Comparison of ENCODE assay signal across 8 mouse cellular contexts in genomic region chr6:28479865-28480751, GRCm38 (mm10). TPM values are rescaled to one million over a fixed set of nuclear protein-coding genes. Genes with fewer than 3 reads are reported as not detected.
DNase-seq lines count a peak whose midpoint lies in the region; ATAC-seq and TF ChIP-seq lines count a peak whose summit lies in the region.

No protein-coding gene starts in this region.

- peak; percentile 56 for TF ChIP-seq POLR2A in kidney, adult 2 months (IDR thresholded peaks at IDR 0.05; ENCODE audit: low read depth, low read length)
- TF ChIP-seq POLR2A in spleen, adult 2 months (IDR thresholded peaks at IDR 0.05; ENCODE audit: low read depth, low read length) = peak; percentile 77

- DNase-seq in 3134 (ENCODE audit: extremely low read depth, insufficient read length, low spot score) = peak; percentile 100
- peak; percentile 99 for DNase-seq in adrenal gland, postnatal 36 days
- peak; percentile 99 to 100 for DNase-seq in heart, adult 18-20 months
- DNase-seq in kidney, adult 2 months = peak; percentile 100
- DNase-seq in spleen, adult 2 months (ENCODE audit: low read depth in 1 of 2, low spot score in 2 of 2) = peak; percentile 96 to 100

- H3K4me1 ChIP-seq in embryonic facial prominence, embryonic 13.5 days = peaks cover 48% of the 10 kb centered on the region
- 0 out of 2 replicates have a peak, but pooled peaks cover 4% of the 10 kb centered on the region for H3K4me1 ChIP-seq in kidney, adult 2 months (ENCODE audit: control insufficient read depth, insufficient read depth, low read length)
- peaks cover 29% of the 10 kb centered on the region for H3K4me1 ChIP-seq in limb, embryonic 12.5 days (replicated peaks)
- peaks cover 30% of the 10 kb centered on the region for H3K4me1 ChIP-seq in midbrain, embryonic 15.5 days
- peaks cover 4% of the 10 kb centered on the region for H3K4me1 ChIP-seq in spleen, adult 2 months (ENCODE audit: control insufficient read depth, insufficient read depth, insufficient read length)

- peak; percentile 98 for ATAC-seq in embryonic facial prominence, embryonic 13.5 days (ENCODE audit: insufficient number of reproducible peaks, insufficient read depth, low FRiP score, low TSS enrichment, low read depth)
- peak; percentile 98 for ATAC-seq in limb, embryonic 12.5 days (ENCODE audit: insufficient number of reproducible peaks, insufficient read depth, low FRiP score, low TSS enrichment, low read depth)
- peak; percentile 99 for ATAC-seq in midbrain, embryonic 15.5 days (replicated peaks)

- WGBS in embryonic facial prominence, embryonic 13.5 days = under 1% methylated on average over 68 of the region's 68 CpGs
- WGBS in kidney, adult 2 months = under 1% methylated on average over 68 of the region's 68 CpGs
- under 1% methylated on average over 68 of the region's 68 CpGs for WGBS in limb, embryonic 12.5 days
- WGBS in midbrain, embryonic 15.5 days = under 1% methylated on average over 68 of the region's 68 CpGs
- WGBS in spleen, adult 2 months = under 1% methylated on average over 66 of the region's 68 CpGs

- H3K4me2 ChIP-seq in embryonic facial prominence, embryonic 13.5 days = peak overlapping the region; percentile 74
- H3K4me2 ChIP-seq in limb, embryonic 12.5 days = peak overlapping the region; percentile 77
- H3K4me2 ChIP-seq in midbrain, embryonic 15.5 days = peak overlapping the region; percentile 85

- peak overlapping the region; percentile 96 for H3K4me3 ChIP-seq in embryonic facial prominence, embryonic 13.5 days
- H3K4me3 ChIP-seq in kidney, adult 2 months (ENCODE audit: insufficient read depth, low read depth, low read length) = peak overlapping the region; percentile 58
- peak overlapping the region; percentile 84 for H3K4me3 ChIP-seq in limb, embryonic 12.5 days (replicated peaks)
- peak overlapping the region; percentile 76 for H3K4me3 ChIP-seq in midbrain, embryonic 15.5 days
- H3K4me3 ChIP-seq in spleen, adult 2 months (ENCODE audit: extremely low read depth, insufficient read depth, insufficient read length) = peak overlapping the region; percentile 93

- H3K36me3 ChIP-seq in embryonic facial prominence, embryonic 13.5 days = peaks cover 5% of the 10 kb centered on the region; the same call in 1 of the 2 replicates
- H3K36me3 ChIP-seq in kidney, adult 2 months (ENCODE audit: control insufficient read depth, insufficient read depth, low read length) = no peaks in the 10 kb centered on the region
- peaks cover 9% of the 10 kb centered on the region for H3K36me3 ChIP-seq in limb, embryonic 12.5 days
- no peaks in the 10 kb centered on the region for H3K36me3 ChIP-seq in midbrain, embryonic 15.5 days (replicated peaks)
- H3K36me3 ChIP-seq in spleen, adult 2 months (ENCODE audit: control insufficient read depth, insufficient read depth, low read length) = no peaks in the 10 kb centered on the region

- no peaks in the 10 kb centered on the region for H3K27me3 ChIP-seq in embryonic facial prominence, embryonic 13.5 days
- H3K27me3 ChIP-seq in kidney, adult 2 months (replicated peaks; ENCODE audit: control insufficient read depth, insufficient read depth, low read length) = no peaks in the 10 kb centered on the region
- H3K27me3 ChIP-seq in limb, embryonic 12.5 days = no peaks in the 10 kb centered on the region; the same call in 1 of the 2 replicates
- H3K27me3 ChIP-seq in midbrain, embryonic 15.5 days (replicated peaks) = no peaks in the 10 kb centered on the region
- H3K27me3 ChIP-seq in spleen, adult 2 months (ENCODE audit: control insufficient read depth, insufficient read depth, low read length) = no peaks in the 10 kb centered on the region

- peak overlapping the region; percentile 88 for H3K27ac ChIP-seq in embryonic facial prominence, embryonic 13.5 days
- peak overlapping the region; percentile 28 for H3K27ac ChIP-seq in kidney, adult 2 months (ENCODE audit: insufficient read depth, low read depth, low read length)
- H3K27ac ChIP-seq in limb, embryonic 12.5 days = peak overlapping the region; percentile 84
- peak overlapping the region; percentile 80 for H3K27ac ChIP-seq in midbrain, embryonic 15.5 days
- peak overlapping the region; percentile 60 for H3K27ac ChIP-seq in spleen, adult 2 months (ENCODE audit: insufficient read depth, low read length)

- H3K9me3 ChIP-seq in embryonic facial prominence, embryonic 13.5 days = no peaks in the 10 kb centered on the region
- H3K9me3 ChIP-seq in limb, embryonic 12.5 days = no peaks in the 10 kb centered on the region
- H3K9me3 ChIP-seq in midbrain, embryonic 15.5 days = no peaks in the 10 kb centered on the region

- peak overlapping the region; percentile 91 for H3K9ac ChIP-seq in embryonic facial prominence, embryonic 13.5 days
- H3K9ac ChIP-seq in limb, embryonic 12.5 days (replicated peaks) = peak overlapping the region; percentile 85
- H3K9ac ChIP-seq in midbrain, embryonic 15.5 days = peak overlapping the region; percentile 63

- TF ChIP-seq CTCF in kidney, adult 2 months (conservative IDR thresholded peaks at IDR 0.05; ENCODE audit: insufficient read depth, insufficient read length, low read depth, low read length) = no peak
- TF ChIP-seq CTCF in spleen, adult 2 months (IDR thresholded peaks at IDR 0.05; ENCODE audit: extremely low read depth, insufficient read depth, insufficient read length, insufficient replicate concordance) = no peak

RNA-seq across cellular contexts. Expression of gene Snd1, which starts 5.2 kb away (rescaled TPM):
- total RNA-seq in adrenal gland, postnatal 36 days (2021) = 100 to 1,000 TPM; 136 to 148 TPM
- polyA plus RNA-seq in embryonic facial prominence, embryonic 13.5 days (2015; fragmentation: Nextera tagmentation; extraction: Ambion mirVana) = 118 and 125 TPM in 2 replicates
- total RNA-seq in heart, adult 18-20 months (2021) = 10 to 100 TPM; 68.7 to 73.5 TPM
- 41.0 and 47.1 TPM in 2 replicates for polyA plus RNA-seq in kidney, adult 2 months (2012; rRNA removed)
- 136 and 143 TPM in 2 replicates for polyA plus RNA-seq in limb, embryonic 12.5 days (2016; fragmentation: Nextera tagmentation; extraction: Ambion mirVana)
- 79.7 and 82.0 TPM in 2 replicates for polyA plus RNA-seq in midbrain, embryonic 15.5 days (2015; fragmentation: Nextera tagmentation; extraction: Ambion mirVana)
- polyA plus RNA-seq in spleen, adult 2 months (2012; rRNA removed) = 55.0 and 69.3 TPM in 2 replicates

RNA-seq across cellular contexts. Expression of gene Pax4, which starts 31.0 kb away (rescaled TPM):
- not detected for total RNA-seq in adrenal gland, postnatal 36 days (2021)
- not detected in 2 replicates for polyA plus RNA-seq in embryonic facial prominence, embryonic 13.5 days (2015; fragmentation: Nextera tagmentation; extraction: Ambion mirVana)
- total RNA-seq in heart, adult 18-20 months (2021) = not detected
- polyA plus RNA-seq in kidney, adult 2 months (2012; rRNA removed) = not detected in 2 replicates
- not detected in 2 replicates for polyA plus RNA-seq in limb, embryonic 12.5 days (2016; fragmentation: Nextera tagmentation; extraction: Ambion mirVana)
- polyA plus RNA-seq in midbrain, embryonic 15.5 days (2015; fragmentation: Nextera tagmentation; extraction: Ambion mirVana) = not detected in 2 replicates
- polyA plus RNA-seq in spleen, adult 2 months (2012; rRNA removed) = not detected in 2 replicates

RNA-seq across cellular contexts. Expression of gene Gcc1, which starts 51.9 kb away (rescaled TPM):
- 10 to 100 TPM; 16.9 to 18.2 TPM for total RNA-seq in adrenal gland, postnatal 36 days (2021)
- 9.9 and 12.2 TPM in 2 replicates for polyA plus RNA-seq in embryonic facial prominence, embryonic 13.5 days (2015; fragmentation: Nextera tagmentation; extraction: Ambion mirVana)
- 1 to 10 TPM; 8.6 to 9.4 TPM for total RNA-seq in heart, adult 18-20 months (2021)
- polyA plus RNA-seq in kidney, adult 2 months (2012; rRNA removed) = 5.1 and 6.6 TPM in 2 replicates
- polyA plus RNA-seq in limb, embryonic 12.5 days (2016; fragmentation: Nextera tagmentation; extraction: Ambion mirVana) = 12.5 and 13.1 TPM in 2 replicates
- 12.1 and 13.5 TPM in 2 replicates for polyA plus RNA-seq in midbrain, embryonic 15.5 days (2015; fragmentation: Nextera tagmentation; extraction: Ambion mirVana)
- 5.1 and 5.4 TPM in 2 replicates for polyA plus RNA-seq in spleen, adult 2 months (2012; rRNA removed)

RNA-seq across cellular contexts. Expression of gene Fscn3, which starts 52.5 kb away (rescaled TPM):
- under 1 TPM in 1 of 2 experiments, not detected in 1; 0.17 TPM for total RNA-seq in adrenal gland, postnatal 36 days (2021)
- not detected in 2 replicates for polyA plus RNA-seq in embryonic facial prominence, embryonic 13.5 days (2015; fragmentation: Nextera tagmentation; extraction: Ambion mirVana)
- total RNA-seq in heart, adult 18-20 months (2021) = not detected
- polyA plus RNA-seq in kidney, adult 2 months (2012; rRNA removed) = 0.05 and 0.12 TPM in 2 replicates
- not detected in 2 replicates for polyA plus RNA-seq in limb, embryonic 12.5 days (2016; fragmentation: Nextera tagmentation; extraction: Ambion mirVana)
- not detected in 2 replicates for polyA plus RNA-seq in midbrain, embryonic 15.5 days (2015; fragmentation: Nextera tagmentation; extraction: Ambion mirVana)
- not detected in 2 replicates for polyA plus RNA-seq in spleen, adult 2 months (2012; rRNA removed)

RNA-seq across cellular contexts. Expression of gene Arf5, which starts 56.7 kb away (rescaled TPM):
- total RNA-seq in adrenal gland, postnatal 36 days (2021) = 100 to 1,000 TPM; 149 to 171 TPM
- 358 and 407 TPM in 2 replicates for polyA plus RNA-seq in embryonic facial prominence, embryonic 13.5 days (2015; fragmentation: Nextera tagmentation; extraction: Ambion mirVana)
- total RNA-seq in heart, adult 18-20 months (2021) = 100 to 1,000 TPM; 143 to 170 TPM
- 303 and 332 TPM in 2 replicates for polyA plus RNA-seq in kidney, adult 2 months (2012; rRNA removed)
- polyA plus RNA-seq in limb, embryonic 12.5 days (2016; fragmentation: Nextera tagmentation; extraction: Ambion mirVana) = 335 and 342 TPM in 2 replicates
- polyA plus RNA-seq in midbrain, embryonic 15.5 days (2015; fragmentation: Nextera tagmentation; extraction: Ambion mirVana) = 414 and 435 TPM in 2 replicates
- 284 and 447 TPM in 2 replicates for polyA plus RNA-seq in spleen, adult 2 months (2012; rRNA removed)

Comparison
In these comparisons a context has a peak if more than half of its experiments do, and no peak if none do; other contexts are left out.
1. Peak in every context shown above with its lines: DNase-seq, ATAC-seq, H3K4me3 ChIP-seq and H3K27ac ChIP-seq.
2. H3K27ac ChIP-seq: peak in every context shown above with its lines; median percentile 88 in embryonic facial prominence, embryonic 13.5 days; 84 in limb, embryonic 12.5 days; 80 in midbrain, embryonic 15.5 days; 60 in spleen, adult 2 months; 28 in kidney, adult 2 months.